Mouse (Mus musculus): ENCODE data around the gene Ifi44. TPM values are rescaled to one million over a fixed set of nuclear protein-coding genes. Genes with fewer than 3 reads are reported as not detected.

Gene Ifi44
- polyA plus RNA-seq (2015; fragmentation: Nextera tagmentation; extraction: Ambion mirVana) = 0.83 and 2.0 TPM in 2 replicates

DNA sequence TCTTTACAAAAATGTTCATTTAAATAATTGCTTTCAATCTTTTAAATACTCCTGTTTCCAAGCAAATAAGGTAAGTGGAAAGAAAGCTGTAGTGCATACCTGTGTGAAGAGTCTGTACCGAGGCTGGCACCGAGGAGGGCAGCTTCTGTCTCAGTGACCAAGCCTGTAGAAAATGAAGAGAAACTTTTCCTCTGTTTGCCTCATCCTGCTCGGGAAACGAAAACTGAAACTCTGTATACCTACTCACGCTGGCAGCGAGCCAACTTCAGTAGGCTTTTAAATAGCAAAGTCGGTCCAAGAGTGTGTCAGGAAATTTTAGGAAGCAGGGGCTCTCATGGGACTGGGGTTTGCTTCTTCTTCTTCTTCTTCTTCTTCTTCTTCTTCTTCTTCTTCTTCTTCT is at the start of gene Ifi44:
Ifi44 (minus strand) TSS at position 224 of the 400 bp plus-strand sequence.
- H3K4me2 ChIP-seq = 0 out of 2 replicates have a peak within 1 kb of the TSS, but pooled peaks have one; percentile 11
- 46% methylated on average over 7 of the region's 7 CpGs for WGBS
- no peaks in the 10 kb centered on the region for H3K36me3 ChIP-seq
- no peaks in the 10 kb centered on the region for H3K9me3 ChIP-seq
- H3K4me1 ChIP-seq = no peaks in the 10 kb centered on the region
- no peak within 1 kb of the TSS for H3K4me3 ChIP-seq
- H3K9ac ChIP-seq = no peak within 1 kb of the TSS
- H3K27me3 ChIP-seq = no peaks in the 10 kb centered on the region
- H3K27ac ChIP-seq = no peak within 1 kb of the TSS
- ATAC-seq (ENCODE audit: insufficient number of reproducible peaks, insufficient read depth, low FRiP score, low TSS enrichment, low read depth) = no peak

DNA sequence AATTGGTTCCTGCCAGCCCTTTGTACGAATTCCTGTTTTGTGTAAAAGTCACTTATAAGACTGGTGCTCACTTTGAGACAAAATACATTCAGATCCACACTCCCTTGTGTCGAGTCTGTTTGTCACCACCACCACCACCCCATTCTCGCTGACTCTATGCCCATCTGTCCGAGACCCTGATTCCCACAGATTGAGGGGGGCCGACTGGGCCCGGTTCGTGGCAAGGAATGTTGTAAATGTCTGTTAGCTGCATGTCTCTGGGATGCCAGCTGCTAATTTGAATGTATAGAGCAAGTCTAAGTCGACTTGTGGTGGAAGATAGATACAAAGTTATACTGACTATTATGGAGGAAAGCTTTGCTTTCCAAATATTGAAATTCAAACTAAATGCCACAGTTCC is 38.9 kb upstream of the Ifi44 start:
- Histone ChIP-seq H3K4me1 (no peaks in the 10 kb centered on the region), H3K4me3 (no peak overlapping the region)
- WGBS = 79% methylated on average over 8 of the region's 8 CpGs

DNA sequence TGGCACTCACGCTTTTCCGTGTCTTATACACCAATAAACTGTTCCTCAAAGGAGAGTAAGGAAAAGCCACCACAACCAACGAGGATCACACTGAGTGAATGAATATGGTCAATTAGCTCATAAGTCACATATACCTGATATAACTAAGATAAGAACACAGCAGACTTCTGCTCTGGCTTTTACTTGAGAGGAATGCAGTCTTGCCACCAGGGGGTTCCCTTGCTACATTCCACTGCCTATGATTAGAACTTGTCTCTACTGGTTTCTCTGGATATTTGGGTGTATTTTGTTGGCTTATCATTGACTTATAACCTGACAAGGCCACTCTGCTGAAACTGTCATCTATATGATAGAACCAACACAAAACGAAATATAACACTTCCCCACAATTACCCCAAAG is 25.3 kb upstream of the Ifi44 start:
- no peaks in the 10 kb centered on the region for H3K9me3 ChIP-seq
- 63% methylated on average over 4 of the region's 4 CpGs for WGBS
- peaks cover 3% of the 10 kb centered on the region; the same call in 1 of the 2 replicates for H3K4me1 ChIP-seq
- no peak for ATAC-seq (ENCODE audit: insufficient number of reproducible peaks, insufficient read depth, low FRiP score, low TSS enrichment, low read depth)
- no peak overlapping the region for H3K27ac ChIP-seq
- no peak overlapping the region for H3K9ac ChIP-seq
- no peak overlapping the region for H3K4me2 ChIP-seq
- H3K4me3 ChIP-seq = no peak overlapping the region
- no peaks in the 10 kb centered on the region for H3K27me3 ChIP-seq
- H3K36me3 ChIP-seq = no peaks in the 10 kb centered on the region

More for the DNA sequence above, 38.9 kb upstream of the Ifi44 start:
- Histone ChIP-seq H3K9ac (no peak overlapping the region), H3K9me3 (no peaks in the 10 kb centered on the region), H3K27ac (no peak overlapping the region), H3K36me3 (no peaks in the 10 kb centered on the region), H3K4me2 (no peak overlapping the region), H3K27me3 (no peaks in the 10 kb centered on the region)
- no peak for ATAC-seq (ENCODE audit: insufficient number of reproducible peaks, insufficient read depth, low FRiP score, low TSS enrichment, low read depth)

DNA sequence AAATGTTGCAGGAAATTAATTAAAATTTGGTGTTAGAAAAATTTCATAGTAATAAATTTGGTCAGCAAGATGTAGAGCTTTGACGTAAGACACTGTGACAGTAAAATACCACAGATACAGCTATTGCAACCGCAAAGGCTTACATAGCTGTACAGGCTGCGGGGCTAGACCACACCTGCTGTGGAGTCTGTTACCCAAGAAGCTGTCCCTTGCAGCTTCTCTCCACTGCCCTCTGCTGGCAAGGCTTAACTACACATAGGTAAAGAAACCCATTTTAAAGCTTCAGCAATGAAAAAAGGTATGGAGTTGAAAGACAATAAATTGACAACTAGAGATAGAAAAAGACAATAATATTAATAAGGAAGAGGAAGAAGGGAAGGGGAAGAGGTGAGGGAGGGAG is 21.3 kb upstream of the Ifi44 start:
- Histone ChIP-seq H3K4me3 (no peak overlapping the region), H3K9ac (no peak overlapping the region), H3K27me3 (no peaks in the 10 kb centered on the region), H3K4me2 (no peak overlapping the region), H3K4me1 (no peaks in the 10 kb centered on the region), H3K36me3 (no peaks in the 10 kb centered on the region), H3K9me3 (no peaks in the 10 kb centered on the region), H3K27ac (no peak overlapping the region)
- no peak for ATAC-seq (ENCODE audit: insufficient number of reproducible peaks, insufficient read depth, low FRiP score, low TSS enrichment, low read depth)
- WGBS = 52% methylated on average over 3 of the region's 3 CpGs

DNA sequence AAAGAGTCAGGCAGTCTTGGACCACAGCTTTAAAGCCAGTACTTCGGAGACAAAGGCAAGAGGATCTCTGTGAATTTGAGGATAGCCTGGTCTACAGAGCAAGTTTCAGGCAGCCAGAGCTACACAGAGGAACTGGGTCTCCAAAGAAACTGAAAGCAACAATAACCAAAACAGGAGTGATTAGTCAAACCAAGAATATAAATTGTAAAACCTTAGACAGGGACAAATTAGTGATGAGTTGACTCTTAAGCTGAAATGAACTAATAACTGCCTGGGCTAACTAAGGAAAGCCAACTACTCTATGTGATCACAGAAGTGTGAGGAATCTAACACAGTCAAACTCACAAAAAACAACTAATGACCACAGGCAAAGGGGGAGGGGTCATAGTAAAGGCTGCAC is 1.2 kb downstream of the Ifi44 start:
- Histone ChIP-seq H3K4me3 (no peak overlapping the region), H3K9ac (no peak overlapping the region), H3K27me3 (no peaks in the 10 kb centered on the region), H3K4me2 (no peak overlapping the region), H3K4me1 (no peaks in the 10 kb centered on the region), H3K27ac (no peak overlapping the region), H3K9me3 (no peaks in the 10 kb centered on the region), H3K36me3 (no peaks in the 10 kb centered on the region)
- WGBS = 82% methylated on average over 1 of the region's 1 CpGs
- ATAC-seq (ENCODE audit: insufficient number of reproducible peaks, insufficient read depth, low FRiP score, low TSS enrichment, low read depth) = no peak

DNA sequence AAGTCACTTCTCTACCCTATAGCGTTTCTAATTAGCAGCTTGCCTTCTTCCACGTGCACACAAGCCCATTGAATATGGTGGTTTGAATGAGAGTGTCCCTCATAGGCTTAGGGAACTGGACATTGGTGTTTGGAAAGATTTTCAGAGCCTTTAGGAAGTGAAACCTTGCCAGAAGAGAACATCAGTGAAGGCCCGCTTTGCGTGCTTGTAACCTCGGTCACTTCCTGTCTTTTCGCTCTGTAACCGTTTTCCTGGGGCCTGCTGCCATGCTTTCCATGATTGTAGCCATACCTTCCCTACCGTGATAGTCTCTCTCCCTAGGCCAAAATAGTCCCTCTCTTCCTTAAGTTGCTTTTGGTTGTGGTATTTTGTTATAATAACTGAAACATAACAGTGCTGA is 3.7 kb downstream of the Ifi44 start:
- no peak overlapping the region for H3K4me3 ChIP-seq
- H3K27ac ChIP-seq = no peak overlapping the region
- H3K27me3 ChIP-seq = no peaks in the 10 kb centered on the region
- no peaks in the 10 kb centered on the region for H3K9me3 ChIP-seq
- 87% methylated on average over 8 of the region's 8 CpGs for WGBS
- H3K9ac ChIP-seq = no peak overlapping the region
- no peak for ATAC-seq (ENCODE audit: insufficient number of reproducible peaks, insufficient read depth, low FRiP score, low TSS enrichment, low read depth)
- H3K4me1 ChIP-seq = no peaks in the 10 kb centered on the region
- no peak overlapping the region for H3K4me2 ChIP-seq
- H3K36me3 ChIP-seq = no peaks in the 10 kb centered on the region

DNA sequence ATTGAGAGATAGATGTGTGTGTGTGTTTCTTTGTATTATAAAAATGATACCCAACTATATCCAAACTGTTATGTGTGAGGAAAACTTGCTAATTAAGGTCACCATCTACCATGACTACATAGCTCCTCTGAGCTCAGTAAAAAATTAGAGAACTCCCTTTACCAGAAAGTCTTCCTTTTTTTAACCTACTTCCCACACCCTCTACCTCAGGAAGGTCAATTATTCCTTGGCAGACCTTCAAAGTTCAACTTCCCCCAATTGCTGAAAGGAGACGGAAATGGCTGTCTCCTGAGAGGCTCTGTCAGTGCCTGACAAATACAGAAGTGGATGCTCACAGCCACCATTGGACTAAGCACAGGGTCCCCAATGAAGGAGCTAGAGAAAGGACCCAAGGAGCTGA is 7.5 kb downstream of the Ifi44 start:
- H3K27me3 ChIP-seq = no peaks in the 10 kb centered on the region
- H3K9ac ChIP-seq = no peak overlapping the region
- no peak overlapping the region for H3K4me2 ChIP-seq
- no peak overlapping the region for H3K4me3 ChIP-seq
- no peaks in the 10 kb centered on the region for H3K4me1 ChIP-seq
- no peaks in the 10 kb centered on the region for H3K36me3 ChIP-seq
- no peak for ATAC-seq (ENCODE audit: insufficient number of reproducible peaks, insufficient read depth, low FRiP score, low TSS enrichment, low read depth)
- H3K9me3 ChIP-seq = no peaks in the 10 kb centered on the region
- WGBS = 56% methylated on average over 1 of the region's 1 CpGs
- H3K27ac ChIP-seq = no peak overlapping the region

DNA sequence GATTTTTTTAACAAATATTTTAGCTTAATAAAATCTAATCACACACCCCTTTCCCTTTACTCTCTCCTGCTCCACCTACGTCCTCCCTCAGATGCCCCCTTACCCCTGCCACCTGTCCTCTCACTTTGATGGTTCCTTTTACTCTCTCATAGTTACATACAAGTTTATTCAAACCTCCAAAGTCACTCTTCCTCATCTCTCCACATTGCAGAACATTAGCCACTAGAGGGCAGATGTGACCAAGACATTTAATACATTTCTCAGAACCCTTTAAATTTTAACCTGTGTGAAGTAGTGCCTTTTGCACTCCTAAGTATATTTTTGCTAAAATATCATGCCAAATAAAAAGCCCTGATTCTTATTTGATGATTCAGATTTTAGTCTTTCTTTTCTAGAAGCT is 33.5 kb downstream of the Ifi44 start:
- H3K27me3 ChIP-seq = no peaks in the 10 kb centered on the region
- no peak for ATAC-seq (ENCODE audit: insufficient number of reproducible peaks, insufficient read depth, low FRiP score, low TSS enrichment, low read depth)
- 35% methylated on average over 1 of the region's 1 CpGs for WGBS
- H3K27ac ChIP-seq = no peak overlapping the region
- H3K4me3 ChIP-seq = no peak overlapping the region
- no peaks in the 10 kb centered on the region for H3K9me3 ChIP-seq
- no peak overlapping the region for H3K4me2 ChIP-seq
- no peak overlapping the region for H3K9ac ChIP-seq
- no peaks in the 10 kb centered on the region for H3K36me3 ChIP-seq
- no peaks in the 10 kb centered on the region for H3K4me1 ChIP-seq

DNA sequence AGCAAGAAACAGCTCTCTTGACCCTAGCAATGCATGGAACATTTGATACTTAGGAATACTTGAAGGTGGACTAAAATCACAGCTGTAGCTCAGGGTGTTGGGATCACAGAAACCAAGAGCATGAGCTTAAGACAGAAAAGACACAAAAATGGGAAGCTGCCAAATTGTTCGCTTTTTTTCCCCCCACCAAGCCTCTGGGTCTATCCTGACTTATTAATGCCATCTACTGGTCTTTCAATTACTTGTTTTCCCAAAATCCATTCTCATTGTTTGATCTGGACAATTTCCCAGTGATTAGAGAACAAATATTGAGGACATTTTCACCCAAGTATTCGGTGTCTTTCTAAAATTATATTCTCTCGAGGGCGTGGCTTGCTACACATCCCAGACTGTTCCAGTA is 42.4 kb downstream of the Ifi44 start:
- 87% methylated on average over 4 of the region's 4 CpGs for WGBS
- no peaks in the 10 kb centered on the region for H3K9me3 ChIP-seq
- H3K36me3 ChIP-seq = no peaks in the 10 kb centered on the region
- no peak overlapping the region for H3K4me3 ChIP-seq
- no peaks in the 10 kb centered on the region for H3K27me3 ChIP-seq
- H3K9ac ChIP-seq = no peak overlapping the region
- no peaks in the 10 kb centered on the region for H3K4me1 ChIP-seq
- no peak overlapping the region for H3K4me2 ChIP-seq
- no peak overlapping the region for H3K27ac ChIP-seq
- no peak for ATAC-seq (ENCODE audit: insufficient number of reproducible peaks, insufficient read depth, low FRiP score, low TSS enrichment, low read depth)

Other genes starting within 250 kb of the Ifi44 start
- gene Ifi44l, start 12.9 kb upstream of the Ifi44 start, polyA plus RNA-seq (2015; fragmentation: Nextera tagmentation; extraction: Ambion mirVana) = not detected in 2 replicates
- gene Ptgfr, start 87.7 kb upstream of the Ifi44 start, polyA plus RNA-seq (2015; fragmentation: Nextera tagmentation; extraction: Ambion mirVana) = 11.0 and 12.9 TPM in 2 replicates

All from embryonic facial prominence, embryonic 13.5 days (tissue).